Mouse (Mus musculus): ENCODE data around the gene Gfi1b.

Gene Gfi1b

GRCm38 (mm10) chr2:28598692-28599568, 22.9 kb downstream of the Gfi1b start:
- DNase-seq (ENCODE audit: low spot score in 2 of 2): no peak

- DNase-seq (ENCODE audit: low spot score in 2 of 2): no peak
These were observed 23.8 kb downstream of the Gfi1b start for GRCm38 (mm10) chr2:28597733-28598547.

GRCm38 (mm10) chr2:28596998-28597397, 24.8 kb downstream of the Gfi1b start:
- DNase-seq (ENCODE audit: low spot score in 2 of 2): no peak

- no peak for DNase-seq (ENCODE audit: low spot score in 2 of 2)
These were observed 25.8 kb downstream of the Gfi1b start for GRCm38 (mm10) chr2:28596021-28596420.

GRCm38 (mm10) chr2:28592809-28593208, 29.0 kb downstream of the Gfi1b start:
- DNase-seq (ENCODE audit: low spot score in 2 of 2): peak; percentile 38 to 64

GRCm38 (mm10) chr2:28591479-28591878, 30.3 kb downstream of the Gfi1b start:
- DNase-seq (ENCODE audit: low spot score in 2 of 2): no peak

- no peak for DNase-seq (ENCODE audit: low spot score in 2 of 2)
These were observed 33.2 kb downstream of the Gfi1b start for GRCm38 (mm10) chr2:28588574-28588973.

- no peak for DNase-seq (ENCODE audit: low spot score in 2 of 2)
These were observed 36.1 kb downstream of the Gfi1b start for GRCm38 (mm10) chr2:28585730-28586129.

- peak; percentile 58 to 71 for DNase-seq (ENCODE audit: low spot score in 2 of 2)
These were observed 36.7 kb downstream of the Gfi1b start for GRCm38 (mm10) chr2:28585043-28585571.

- no peak for DNase-seq (ENCODE audit: low spot score in 2 of 2)
These were observed 38.1 kb downstream of the Gfi1b start, which contains the start of gene Gtf3c5 for GRCm38 (mm10) chr2:28583651-28584050. Gene Gtf3c5 (minus strand): TSS chr2:28583751.

- DNase-seq (ENCODE audit: low spot score in 2 of 2): peak; percentile 86
These were observed 39.0 kb downstream of the Gfi1b start for GRCm38 (mm10) chr2:28582647-28583353.

GRCm38 (mm10) chr2:28578003-28578402, 43.8 kb downstream of the Gfi1b start:
- DNase-seq (ENCODE audit: low spot score in 2 of 2): no peak

- DNase-seq (ENCODE audit: low spot score in 2 of 2): no peak
These were observed 45.0 kb downstream of the Gfi1b start for GRCm38 (mm10) chr2:28576815-28577214.

- no peak for DNase-seq (ENCODE audit: low spot score in 2 of 2)
These were observed 46.4 kb downstream of the Gfi1b start for GRCm38 (mm10) chr2:28575341-28575740.

GRCm38 (mm10) chr2:28569903-28570302, 51.9 kb downstream of the Gfi1b start:
- DNase-seq (ENCODE audit: low spot score in 2 of 2): no peak

- DNase-seq (ENCODE audit: low spot score in 2 of 2): no peak
These were observed 55.2 kb downstream of the Gfi1b start for GRCm38 (mm10) chr2:28566545-28566944.

GRCm38 (mm10) chr2:28564380-28564779, 57.4 kb downstream of the Gfi1b start:
- no peak for DNase-seq (ENCODE audit: low spot score in 2 of 2)

GRCm38 (mm10) chr2:28563830-28564229, 58.0 kb downstream of the Gfi1b start:
- no peak for DNase-seq (ENCODE audit: low spot score in 2 of 2)

- no peak for DNase-seq (ENCODE audit: low spot score in 2 of 2)
These were observed 58.5 kb downstream of the Gfi1b start, which contains the start of gene Cel for GRCm38 (mm10) chr2:28563303-28563702. Gene Cel (minus strand): TSS chr2:28563403.
